Mouse (Mus musculus) liver, embryonic 14.5 days (tissue): ENCODE measurements around the gene Atp1a4. TPM values are rescaled to one million over a fixed set of nuclear protein-coding genes. Genes with fewer than 3 reads are reported as not detected.
A peak's percentile ranks its signal among the peaks of the same experiment; 100 is the strongest.

Source experiments
- ATAC-seq: fragments of 200-750 bp; cut with Nextera tagmentation; 2 replicates; pipeline ENCODE4 v1.8.0; 2017; ENCODE audit warnings: moderate number of reproducible peaks, mild to moderate bottlenecking, moderate library complexity; ENCODE audit not compliant: insufficient read depth
- DNase-seq, 3 experiments: peaks; one replicate each; pipeline ENCODE4 v3.0.0-alpha.2; 2012 to 2013; ENCODE audit warnings: low read depth in 3 of 3, low spot score in 3 of 3
- H3K27ac ChIP-seq: fragments of 300-500 bp; sonication (generic); 2 replicates; pipeline ENCODE4 v1.5.1; 2014; ENCODE audit warnings: moderate library complexity, mild to moderate bottlenecking, control low read depth, inconsistent platforms
- H3K27me3 ChIP-seq: fragments of 300-500 bp; sonication (generic); 2 replicates; pipeline ENCODE4 v1.6.1; 2014; ENCODE audit warnings: mild to moderate bottlenecking, low read length, moderate library complexity; ENCODE audit not compliant: control insufficient read depth, insufficient read depth
- H3K36me3 ChIP-seq: fragments of 300-500 bp; sonication (generic); replicated peaks from 2 replicates; pipeline ENCODE4 v1.6.1; 2014; ENCODE audit warnings: low read depth; ENCODE audit not compliant: control insufficient read depth, insufficient read depth
- H3K4me1 ChIP-seq, 2 experiments: fragments of 200-500 bp in 1 of 2; fragments of 300-500 bp in 1 of 2; sonication (generic) in 1 of 2; replicated peaks; 2 replicates each; pipeline ENCODE4 v1.6.1; 2012 to 2014; ENCODE audit warnings: antibody characterized with exemption in 1 of 2, inconsistent platforms in 1 of 2, low read length in 1 of 2; ENCODE audit not compliant: control insufficient read depth in 2 of 2, insufficient read depth in 2 of 2
- H3K4me2 ChIP-seq: fragments of 300-500 bp; sonication (generic); 2 replicates; pipeline ENCODE4 v1.6.1; 2014; ENCODE audit warnings: low read depth, mild to moderate bottlenecking, control low read depth, moderate library complexity
- H3K4me3 ChIP-seq, 2 experiments: fragments of 200-500 bp in 1 of 2; fragments of 300-500 bp in 1 of 2; sonication (generic) in 1 of 2; 2 replicates each; pipeline ENCODE4 v1.5.1; 2012 to 2014; ENCODE audit warnings: low read depth in 2 of 2, low read length in 2 of 2, mild to moderate bottlenecking in 2 of 2, control low read depth in 1 of 2, inconsistent platforms in 1 of 2, moderate library complexity in 1 of 2; ENCODE audit not compliant: insufficient read depth in 1 of 2
- H3K9ac ChIP-seq: fragments of 300-500 bp; sonication (generic); replicated peaks from 2 replicates; pipeline ENCODE4 v1.6.1; 2014; ENCODE audit warnings: mild to moderate bottlenecking, control low read depth, moderate library complexity
- H3K9me3 ChIP-seq: fragments of 300-500 bp; sonication (generic); 2 replicates; pipeline ENCODE4 v1.6.1; 2016; ENCODE audit warnings: low read length, mixed read lengths; ENCODE audit not compliant: control insufficient read depth
- CTCF ChIP-seq: IDR thresholded peaks from 2 replicates; pipeline ENCODE4 v1.5.1; 2016; ENCODE audit warnings: antibody characterized with exemption, low read depth, control low read depth
- EP300 ChIP-seq: IDR thresholded peaks from 2 replicates; pipeline ENCODE4 v1.6.1; 2016; ENCODE audit warnings: antibody characterized with exemption, low read depth
- WGBS: fragments of 180-500 bp; shearing (Covaris S2); extraction: QIAGEN DNeasy Blood & Tissue Kit; methylation state at CpG from one replicate; pipeline ENCODE4 v1.1.7; 2014; ENCODE audit not compliant: insufficient replicate concordance; 5-methylcytosine and 5-hydroxymethylcytosine counted together
- polyA plus RNA-seq, 2 experiments: library from polyadenylated mRNA; depleted of rRNA in 1 of 2; stranded (reverse) in 1 of 2; unstranded in 1 of 2; fragments of >200 nt; fragmentation: Nextera tagmentation in 1 of 2; extraction: Ambion mirVana in 1 of 2; gene quantifications; 2 replicates each; pipeline versions ENCODE4 v1.2.1 to v1.2.3; 2012 to 2014

Atp1a4 gene
- polyA plus RNA-seq, 2 experiments = 0.01 TPM; not detected in 1

DNA sequence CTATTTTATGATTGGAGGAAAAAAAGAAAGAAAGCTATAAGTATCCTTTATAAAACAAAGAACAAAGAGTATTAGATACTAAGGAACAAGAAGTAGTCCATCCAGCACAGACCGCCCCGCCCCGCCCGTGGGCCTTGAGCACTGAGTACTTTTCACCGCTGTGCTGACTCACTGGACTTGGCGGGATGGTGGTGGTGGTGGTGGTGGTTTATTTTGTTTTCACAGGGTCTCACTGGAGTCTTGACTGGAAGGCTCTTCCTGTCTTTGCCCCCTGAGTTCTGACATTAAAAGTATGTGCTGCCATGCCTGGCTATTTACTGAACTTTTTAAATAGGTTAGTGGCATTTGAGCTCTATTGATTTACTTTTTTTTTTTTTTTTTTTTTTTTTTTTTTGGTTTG lies 75.2 kb downstream of the Atp1a4 start:
- Histone ChIP-seq H3K27ac (no peak overlapping the region), H3K4me2 (no peak overlapping the region), H3K9me3 (no peaks in the 10 kb centered on the region), H3K4me3 (no peak overlapping the region), H3K4me1 (no peaks in the 10 kb centered on the region), H3K36me3 (peaks cover 76% of the 10 kb centered on the region), H3K27me3 (no peaks in the 10 kb centered on the region), H3K9ac (no peak overlapping the region)
- 90% methylated on average over 6 of the region's 6 CpGs for WGBS
- ATAC-seq = no peak
- TF ChIP-seq EP300 (no peak), CTCF (no peak)
- DNase-seq = peak in 1 of 3 experiments; percentile 44

DNA sequence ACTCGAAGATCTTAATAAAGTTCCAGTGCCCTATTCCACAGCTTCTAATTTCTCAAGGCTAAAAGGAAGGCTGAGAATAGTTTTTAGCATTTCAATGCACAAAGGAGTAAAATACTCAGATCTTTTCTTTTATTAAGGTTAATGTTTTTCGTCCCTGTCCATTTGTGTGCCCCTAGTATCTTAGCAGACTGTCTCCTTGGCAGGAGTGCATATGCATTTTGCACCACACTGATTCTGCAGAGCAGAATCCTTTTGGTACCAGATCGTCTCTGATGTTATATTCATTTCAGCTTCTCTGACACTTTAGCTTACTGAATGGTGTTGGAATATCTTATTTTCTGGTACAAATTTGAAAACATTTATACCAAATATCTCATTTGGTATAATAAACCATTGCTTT lies 76.4 kb downstream of the Atp1a4 start:
- Histone ChIP-seq H3K4me3 (no peak overlapping the region), H3K36me3 (peaks cover 72% of the 10 kb centered on the region), H3K9ac (no peak overlapping the region), H3K4me1 (no peaks in the 10 kb centered on the region), H3K27me3 (no peaks in the 10 kb centered on the region), H3K27ac (no peak overlapping the region), H3K9me3 (no peaks in the 10 kb centered on the region), H3K4me2 (no peak overlapping the region)
- WGBS = 79% methylated on average over 3 of the region's 3 CpGs
- DNase-seq (no peak), ATAC-seq (no peak)
- no peak for TF ChIP-seq CTCF
- TF ChIP-seq EP300 = no peak

DNA sequence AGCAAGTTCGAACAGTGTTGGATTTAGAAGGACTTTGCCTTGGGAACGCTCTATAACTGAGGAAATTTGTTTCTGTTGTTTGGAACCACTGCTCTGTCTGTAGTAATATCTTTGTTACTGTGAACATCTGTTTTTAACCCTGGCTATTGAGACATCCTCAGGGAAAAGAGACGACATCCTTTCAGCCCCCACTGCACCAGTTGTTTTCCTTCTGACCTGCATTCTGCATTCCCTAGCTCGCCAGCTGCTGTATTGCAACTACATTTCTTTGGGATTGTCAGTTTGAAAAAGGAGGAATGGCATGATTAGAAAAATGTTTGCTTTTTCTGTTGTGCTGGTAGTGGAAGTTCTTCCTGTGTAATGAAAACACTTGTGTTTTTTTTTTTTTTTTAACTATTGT lies 77.3 kb downstream of the Atp1a4 start:
- DNase-seq (no peak), ATAC-seq (no peak)
- no peaks in the 10 kb centered on the region for H3K9me3 ChIP-seq
- H3K4me3 ChIP-seq = no peak overlapping the region
- peaks cover 68% of the 10 kb centered on the region for H3K36me3 ChIP-seq
- no peaks in the 10 kb centered on the region for H3K4me1 ChIP-seq
- 84% methylated on average over 4 of the region's 4 CpGs for WGBS
- no peak overlapping the region for H3K4me2 ChIP-seq
- no peak overlapping the region for H3K9ac ChIP-seq
- TF ChIP-seq CTCF (no peak), EP300 (no peak)
- H3K27me3 ChIP-seq = no peaks in the 10 kb centered on the region
- H3K27ac ChIP-seq = no peak overlapping the region

DNA sequence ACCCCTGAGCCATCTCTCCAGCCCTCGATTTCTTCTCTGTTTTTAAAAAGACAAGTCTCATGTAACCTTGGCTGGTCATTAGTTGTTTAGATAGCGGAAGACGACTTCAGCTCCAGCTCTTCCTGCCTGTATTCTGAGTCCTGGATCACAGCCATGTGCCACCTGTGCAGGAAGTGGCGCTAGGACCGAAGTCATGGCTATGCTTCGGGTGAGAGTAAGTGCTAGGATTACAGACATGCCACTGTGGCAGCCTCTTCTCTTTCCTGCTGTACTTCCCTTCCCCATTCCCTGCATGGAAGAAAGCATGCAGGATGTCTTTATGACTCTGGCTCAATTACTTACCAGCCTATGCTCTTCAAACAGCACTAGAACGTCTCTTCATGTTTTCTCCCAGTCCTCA lies 79.1 kb downstream of the Atp1a4 start:
- no peak overlapping the region for H3K4me3 ChIP-seq
- no peak overlapping the region for H3K27ac ChIP-seq
- WGBS = 82% methylated on average over 7 of the region's 7 CpGs
- H3K9ac ChIP-seq = no peak overlapping the region
- TF ChIP-seq EP300 = no peak
- TF ChIP-seq CTCF = no peak
- H3K9me3 ChIP-seq = no peaks in the 10 kb centered on the region
- ATAC-seq = no peak
- no peaks in the 10 kb centered on the region for H3K4me1 ChIP-seq
- H3K27me3 ChIP-seq = no peaks in the 10 kb centered on the region
- H3K36me3 ChIP-seq = peaks cover 74% of the 10 kb centered on the region
- DNase-seq = no peak
- no peak overlapping the region for H3K4me2 ChIP-seq

DNA sequence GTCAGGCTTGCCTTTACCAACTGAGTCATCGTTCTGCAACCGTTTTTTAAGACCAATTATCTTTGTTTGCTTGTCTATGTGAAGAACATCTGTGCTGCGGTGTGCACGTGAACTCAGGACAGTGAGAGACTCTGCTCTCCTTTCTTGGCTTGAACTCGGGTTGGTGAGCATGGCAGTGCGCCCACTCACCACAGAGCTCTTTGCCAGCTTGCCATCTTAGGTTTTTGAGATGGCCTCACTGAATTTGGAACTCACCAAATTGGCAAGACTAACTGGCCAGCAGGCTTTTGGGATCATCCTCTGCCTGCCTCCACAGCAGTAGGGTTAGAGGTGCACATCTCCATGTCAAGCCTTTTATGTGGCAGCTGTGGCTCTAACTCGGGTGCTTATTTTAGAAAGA lies 80.4 kb downstream of the Atp1a4 start:
- ATAC-seq = no peak
- no peaks in the 10 kb centered on the region for H3K27me3 ChIP-seq
- H3K36me3 ChIP-seq = peaks cover 83% of the 10 kb centered on the region

More for the DNA sequence above, 80.4 kb downstream of the Atp1a4 start:
- WGBS = 84% methylated on average over 7 of the region's 7 CpGs
- H3K4me2 ChIP-seq = no peak overlapping the region
- H3K27ac ChIP-seq = no peak overlapping the region
- TF ChIP-seq EP300 (no peak), CTCF (no peak)
- no peaks in the 10 kb centered on the region for H3K9me3 ChIP-seq
- DNase-seq = no peak
- no peaks in the 10 kb centered on the region for H3K4me1 ChIP-seq
- H3K9ac ChIP-seq = no peak overlapping the region
- H3K4me3 ChIP-seq = no peak overlapping the region

Other genes with a start within 250 kb of the Atp1a4 start
- 0.73 and 0.90 TPM in 2 replicates for gene Vangl2, start 230.0 kb downstream of the Atp1a4 start, polyA plus RNA-seq (2012; rRNA removed)
- 0.56 and 0.69 TPM in 2 replicates for gene Vangl2, start 230.0 kb downstream of the Atp1a4 start, polyA plus RNA-seq (2014; fragmentation: Nextera tagmentation; extraction: Ambion mirVana)
- gene Nhlh1, start 200.8 kb downstream of the Atp1a4 start, polyA plus RNA-seq (2012; rRNA removed) = not detected in 2 replicates
- gene Nhlh1, start 200.8 kb downstream of the Atp1a4 start, polyA plus RNA-seq (2014; fragmentation: Nextera tagmentation; extraction: Ambion mirVana) = not detected in 2 replicates
- gene Copa, start 175.9 kb downstream of the Atp1a4 start, polyA plus RNA-seq (2012; rRNA removed) = 28.9 and 29.1 TPM in 2 replicates
- 49.6 and 54.6 TPM in 2 replicates for gene Copa, start 175.9 kb downstream of the Atp1a4 start, polyA plus RNA-seq (2014; fragmentation: Nextera tagmentation; extraction: Ambion mirVana)
- gene Ncstn, start 175.6 kb downstream of the Atp1a4 start, polyA plus RNA-seq (2012; rRNA removed) = 22.2 and 22.6 TPM in 2 replicates
- gene Ncstn, start 175.6 kb downstream of the Atp1a4 start, polyA plus RNA-seq (2014; fragmentation: Nextera tagmentation; extraction: Ambion mirVana) = 24.6 and 28.4 TPM in 2 replicates
- 19.8 and 20.1 TPM in 2 replicates for gene Pex19, start 131.7 kb downstream of the Atp1a4 start, polyA plus RNA-seq (2012; rRNA removed)
- 30.1 and 32.9 TPM in 2 replicates for gene Pex19, start 131.7 kb downstream of the Atp1a4 start, polyA plus RNA-seq (2014; fragmentation: Nextera tagmentation; extraction: Ambion mirVana)
- 25.4 and 34.6 TPM in 2 replicates for gene Dcaf8, start 110.3 kb downstream of the Atp1a4 start, polyA plus RNA-seq (2012; rRNA removed)
- 36.2 and 40.1 TPM in 2 replicates for gene Dcaf8, start 110.3 kb downstream of the Atp1a4 start, polyA plus RNA-seq (2014; fragmentation: Nextera tagmentation; extraction: Ambion mirVana)
- gene Pea15a, start 51.6 kb downstream of the Atp1a4 start, polyA plus RNA-seq (2012; rRNA removed) = 10.4 and 11.1 TPM in 2 replicates
- gene Pea15a, start 51.6 kb downstream of the Atp1a4 start, polyA plus RNA-seq (2014; fragmentation: Nextera tagmentation; extraction: Ambion mirVana) = 14.4 and 16.5 TPM in 2 replicates
- 0.09 and 0.11 TPM in 2 replicates for gene Casq1, start 38.5 kb downstream of the Atp1a4 start, polyA plus RNA-seq (2012; rRNA removed)
- 0.22 TPM in 1 of 2 replicates, not detected in the other for gene Casq1, start 38.5 kb downstream of the Atp1a4 start, polyA plus RNA-seq (2014; fragmentation: Nextera tagmentation; extraction: Ambion mirVana)
- 12.7 and 15.4 TPM in 2 replicates for gene Igsf8, start 3.2 kb upstream of the Atp1a4 start, polyA plus RNA-seq (2012; rRNA removed)
- gene Igsf8, start 3.2 kb upstream of the Atp1a4 start, polyA plus RNA-seq (2014; fragmentation: Nextera tagmentation; extraction: Ambion mirVana) = 11.0 and 11.6 TPM in 2 replicates
- 0.08 and 0.10 TPM in 2 replicates for gene Atp1a2, start 39.6 kb upstream of the Atp1a4 start, polyA plus RNA-seq (2012; rRNA removed)
- gene Atp1a2, start 39.6 kb upstream of the Atp1a4 start, polyA plus RNA-seq (2014; fragmentation: Nextera tagmentation; extraction: Ambion mirVana) = 0.01 and 0.08 TPM in 2 replicates
- 0.02 and 0.05 TPM in 2 replicates for gene Kcnj9, start 70.9 kb upstream of the Atp1a4 start, polyA plus RNA-seq (2012; rRNA removed)
- not detected in 2 replicates for gene Kcnj9, start 70.9 kb upstream of the Atp1a4 start, polyA plus RNA-seq (2014; fragmentation: Nextera tagmentation; extraction: Ambion mirVana)
- 0.17 and 0.18 TPM in 2 replicates for gene Kcnj10, start 82.8 kb upstream of the Atp1a4 start, polyA plus RNA-seq (2012; rRNA removed)
- 0.04 and 0.08 TPM in 2 replicates for gene Kcnj10, start 82.8 kb upstream of the Atp1a4 start, polyA plus RNA-seq (2014; fragmentation: Nextera tagmentation; extraction: Ambion mirVana)
- gene Pigm, start 118.1 kb upstream of the Atp1a4 start, polyA plus RNA-seq (2012; rRNA removed) = 3.8 and 4.1 TPM in 2 replicates
- gene Pigm, start 118.1 kb upstream of the Atp1a4 start, polyA plus RNA-seq (2014; fragmentation: Nextera tagmentation; extraction: Ambion mirVana) = 2.3 and 2.6 TPM in 2 replicates
- 0.92 and 1.5 TPM in 2 replicates for gene Slamf9, start 216.9 kb upstream of the Atp1a4 start, polyA plus RNA-seq (2012; rRNA removed)
- 1.5 and 1.9 TPM in 2 replicates for gene Slamf9, start 216.9 kb upstream of the Atp1a4 start, polyA plus RNA-seq (2014; fragmentation: Nextera tagmentation; extraction: Ambion mirVana)
- gene Igsf9, start 223.4 kb upstream of the Atp1a4 start, polyA plus RNA-seq (2012; rRNA removed) = 2.1 and 2.8 TPM in 2 replicates
- 0.60 and 1.0 TPM in 2 replicates for gene Igsf9, start 223.4 kb upstream of the Atp1a4 start, polyA plus RNA-seq (2014; fragmentation: Nextera tagmentation; extraction: Ambion mirVana)
- gene Tagln2, start 241.6 kb upstream of the Atp1a4 start, polyA plus RNA-seq (2012; rRNA removed) = 75.1 and 88.2 TPM in 2 replicates
- gene Tagln2, start 241.6 kb upstream of the Atp1a4 start, polyA plus RNA-seq (2014; fragmentation: Nextera tagmentation; extraction: Ambion mirVana) = 94.4 and 97.5 TPM in 2 replicates